Mouse (Mus musculus) midbrain, embryonic 15.5 days (tissue): ENCODE measurements at regions not wholly inside any gene's neighbourhood (a gene's known extent, or its start where the extent isn't known, plus 50 kb on each side); places are given as distances from the start of the nearest gene placed in this dataset.

Source experiments
- ATAC-seq: fragments of 200-750 bp; cut with Nextera tagmentation; replicated peaks from 2 replicates; pipeline ENCODE4 v1.8.0; 2017; ENCODE audit warnings: moderate TSS enrichment
- H3K27ac ChIP-seq: fragments of 300-500 bp; sonication (generic); 2 replicates; pipeline ENCODE4 v1.5.1; 2015; ENCODE audit warnings: mild to moderate bottlenecking, inconsistent platforms
- H3K27me3 ChIP-seq: fragments of 300-500 bp; sonication (generic); replicated peaks from 2 replicates; pipeline ENCODE4 v1.6.1; 2015; ENCODE audit warnings: inconsistent platforms
- H3K36me3 ChIP-seq: fragments of 300-500 bp; sonication (generic); replicated peaks from 2 replicates; pipeline ENCODE4 v1.6.1; 2015; ENCODE audit warnings: inconsistent platforms
- H3K4me1 ChIP-seq: fragments of 300-500 bp; sonication (generic); 2 replicates; pipeline ENCODE4 v1.6.1; 2015; ENCODE audit warnings: inconsistent platforms
- H3K4me2 ChIP-seq: fragments of 300-500 bp; sonication (generic); 2 replicates; pipeline ENCODE4 v1.6.1; 2015; ENCODE audit warnings: inconsistent platforms, mild to moderate bottlenecking, moderate library complexity
- H3K4me3 ChIP-seq: fragments of 300-500 bp; sonication (generic); 2 replicates; pipeline ENCODE4 v1.5.1; 2015; ENCODE audit warnings: mild to moderate bottlenecking, inconsistent platforms
- H3K9ac ChIP-seq: fragments of 300-500 bp; sonication (generic); 2 replicates; pipeline ENCODE4 v1.6.1; 2015; ENCODE audit warnings: mild to moderate bottlenecking, inconsistent platforms
- H3K9me3 ChIP-seq: fragments of 300-500 bp; sonication (generic); 2 replicates; pipeline ENCODE4 v1.6.1; 2016; ENCODE audit warnings: inconsistent platforms
- WGBS: fragments of 180-500 bp; shearing (Covaris S2); methylation state at CpG from one replicate; pipeline ENCODE4 v1.1.7; 2015; ENCODE audit warnings: mixed read lengths; 5-methylcytosine and 5-hydroxymethylcytosine counted together

GRCm38 (mm10) chr6:99891790-99892189, 165.6 kb upstream of the Prok2 start:
- H3K4me2 ChIP-seq = no peak overlapping the region
- H3K27ac ChIP-seq = no peak overlapping the region
- ATAC-seq = no peak
- no peak overlapping the region for H3K4me3 ChIP-seq
- H3K4me1 ChIP-seq = peaks cover 7% of the 10 kb centered on the region; the same call in 1 of the 2 replicates
- H3K36me3 ChIP-seq = no peaks in the 10 kb centered on the region
- WGBS = 64% methylated on average over 2 of the region's 2 CpGs
- no peak overlapping the region for H3K9ac ChIP-seq
- H3K27me3 ChIP-seq = 0 out of 2 replicates have a peak, but pooled peaks cover 3% of the 10 kb centered on the region
- no peaks in the 10 kb centered on the region for H3K9me3 ChIP-seq

- H3K4me2 ChIP-seq = no peak overlapping the region
- ATAC-seq = no peak
- H3K9ac ChIP-seq = no peak overlapping the region
- WGBS = 83% methylated on average over 5 of the region's 5 CpGs
- no peaks in the 10 kb centered on the region for H3K9me3 ChIP-seq
- H3K4me3 ChIP-seq = no peak overlapping the region
- peaks cover 7% of the 10 kb centered on the region; the same call in 1 of the 2 replicates for H3K4me1 ChIP-seq
- H3K36me3 ChIP-seq = no peaks in the 10 kb centered on the region
- H3K27ac ChIP-seq = no peak overlapping the region
- H3K27me3 ChIP-seq = 0 out of 2 replicates have a peak, but pooled peaks cover 5% of the 10 kb centered on the region
These were observed 164.6 kb upstream of the Prok2 start for GRCm38 (mm10) chr6:99890805-99891204.

- peak; percentile 54 for ATAC-seq
- H3K36me3 ChIP-seq = no peaks in the 10 kb centered on the region
- H3K27ac ChIP-seq = peak overlapping the region; percentile 39; the same call in 1 of the 2 replicates
- no peak overlapping the region for H3K4me3 ChIP-seq
- 0 out of 2 replicates have a peak overlapping the region, but pooled peaks have one; percentile 19 for H3K9ac ChIP-seq
- 0 out of 2 replicates have a peak, but pooled peaks cover 3% of the 10 kb centered on the region for H3K27me3 ChIP-seq
- H3K4me1 ChIP-seq = peaks cover 15% of the 10 kb centered on the region
- 17% methylated on average over 9 of the region's 9 CpGs for WGBS
- no peaks in the 10 kb centered on the region for H3K9me3 ChIP-seq
- H3K4me2 ChIP-seq = no peak overlapping the region
These were observed 162.9 kb upstream of the Prok2 start for GRCm38 (mm10) chr6:99889055-99889454.

GRCm38 (mm10) chr6:99887904-99888303, 161.7 kb upstream of the Prok2 start:
- Histone ChIP-seq H3K9ac (no peak overlapping the region), H3K4me2 (no peak overlapping the region), H3K9me3 (no peaks in the 10 kb centered on the region), H3K4me1 (peaks cover 19% of the 10 kb centered on the region), H3K27ac (no peak overlapping the region), H3K4me3 (no peak overlapping the region), H3K36me3 (no peaks in the 10 kb centered on the region), H3K27me3 (0 out of 2 replicates have a peak, but pooled peaks cover 3% of the 10 kb centered on the region)
- WGBS = 70% methylated on average over 8 of the region's 8 CpGs
- no peak for ATAC-seq

- no peak overlapping the region for H3K4me3 ChIP-seq
- H3K36me3 ChIP-seq = no peaks in the 10 kb centered on the region
- no peak overlapping the region for H3K4me2 ChIP-seq
- no peak overlapping the region for H3K9ac ChIP-seq
- peaks cover 3% of the 10 kb centered on the region; the same call in 1 of the 2 replicates for H3K27me3 ChIP-seq
- WGBS = 3% methylated on average over 7 of the region's 7 CpGs
- H3K9me3 ChIP-seq = no peaks in the 10 kb centered on the region
- no peak overlapping the region for H3K27ac ChIP-seq
- peaks cover 19% of the 10 kb centered on the region for H3K4me1 ChIP-seq
- ATAC-seq = no peak
These were observed 158.6 kb upstream of the Prok2 start for GRCm38 (mm10) chr6:99884755-99885154.

GRCm38 (mm10) chr6:99884054-99884453, 157.9 kb upstream of the Prok2 start:
- ATAC-seq = no peak
- WGBS = 69% methylated on average over 3 of the region's 3 CpGs
- H3K9ac ChIP-seq = no peak overlapping the region

GRCm38 (mm10) chr6:99881606-99882005, 155.4 kb upstream of the Prok2 start:
- H3K4me2 ChIP-seq = no peak overlapping the region
- peaks cover 12% of the 10 kb centered on the region for H3K4me1 ChIP-seq
- no peaks in the 10 kb centered on the region for H3K36me3 ChIP-seq
- no peak overlapping the region for H3K4me3 ChIP-seq
- H3K9me3 ChIP-seq = no peaks in the 10 kb centered on the region
- 28% methylated on average over 4 of the region's 4 CpGs for WGBS
- ATAC-seq = no peak
- H3K27me3 ChIP-seq = peaks cover 3% of the 10 kb centered on the region
- no peak overlapping the region for H3K27ac ChIP-seq
- no peak overlapping the region for H3K9ac ChIP-seq

More at GRCm38 (mm10) chr6:99884054-99884453, 157.9 kb upstream of the Prok2 start:
- H3K36me3 ChIP-seq = no peaks in the 10 kb centered on the region
- no peak overlapping the region for H3K4me3 ChIP-seq
- no peak overlapping the region for H3K27ac ChIP-seq
- H3K4me1 ChIP-seq = peaks cover 17% of the 10 kb centered on the region
- H3K4me2 ChIP-seq = no peak overlapping the region
- H3K9me3 ChIP-seq = no peaks in the 10 kb centered on the region
- H3K27me3 ChIP-seq = peaks cover 6% of the 10 kb centered on the region

- Histone ChIP-seq H3K36me3 (no peaks in the 10 kb centered on the region), H3K4me3 (no peak overlapping the region), H3K27ac (no peak overlapping the region), H3K4me2 (no peak overlapping the region), H3K4me1 (no peaks in the 10 kb centered on the region), H3K9me3 (no peaks in the 10 kb centered on the region), H3K9ac (no peak overlapping the region), H3K27me3 (peaks cover 3% of the 10 kb centered on the region; the same call in 1 of the 2 replicates)
- 90% methylated on average over 4 of the region's 4 CpGs for WGBS
- no peak for ATAC-seq
These were observed 148.7 kb upstream of the Prok2 start for GRCm38 (mm10) chr6:99874852-99875251.

- no peaks in the 10 kb centered on the region for H3K9me3 ChIP-seq
- no peak overlapping the region for H3K4me2 ChIP-seq
- H3K4me3 ChIP-seq = no peak overlapping the region
- H3K4me1 ChIP-seq = no peaks in the 10 kb centered on the region
- no peak overlapping the region for H3K27ac ChIP-seq
- H3K27me3 ChIP-seq = no peaks in the 10 kb centered on the region
- no peak for ATAC-seq
- no peak overlapping the region for H3K9ac ChIP-seq
- WGBS = 78% methylated on average over 4 of the region's 4 CpGs
- no peaks in the 10 kb centered on the region for H3K36me3 ChIP-seq
These were observed 147.8 kb upstream of the Prok2 start for GRCm38 (mm10) chr6:99874029-99874428.

- 67% methylated on average over 9 of the region's 9 CpGs for WGBS
- no peaks in the 10 kb centered on the region for H3K9me3 ChIP-seq
- no peak overlapping the region for H3K4me3 ChIP-seq
- H3K4me2 ChIP-seq = no peak overlapping the region
- ATAC-seq = no peak
- H3K27me3 ChIP-seq = no peaks in the 10 kb centered on the region
- H3K9ac ChIP-seq = no peak overlapping the region
- peaks cover 28% of the 10 kb centered on the region for H3K4me1 ChIP-seq
- no peaks in the 10 kb centered on the region for H3K36me3 ChIP-seq
- H3K27ac ChIP-seq = no peak overlapping the region
These were observed 139.9 kb upstream of the Prok2 start for GRCm38 (mm10) chr6:99866061-99866460.

- peak; percentile 83 for ATAC-seq
- H3K36me3 ChIP-seq = no peaks in the 10 kb centered on the region
- no peaks in the 10 kb centered on the region for H3K9me3 ChIP-seq
- no peak overlapping the region for H3K27ac ChIP-seq
- H3K9ac ChIP-seq = no peak overlapping the region
- no peak overlapping the region for H3K4me2 ChIP-seq
- WGBS = 38% methylated on average over 3 of the region's 3 CpGs
- H3K4me1 ChIP-seq = peaks cover 28% of the 10 kb centered on the region
- H3K27me3 ChIP-seq = no peaks in the 10 kb centered on the region
- H3K4me3 ChIP-seq = no peak overlapping the region
These were observed 138.8 kb upstream of the Prok2 start for GRCm38 (mm10) chr6:99864949-99865348.

GRCm38 (mm10) chr6:99863418-99863817, 137.2 kb upstream of the Prok2 start:
- WGBS = 34% methylated on average over 9 of the region's 9 CpGs
- ATAC-seq = no peak
- H3K27me3 ChIP-seq = no peaks in the 10 kb centered on the region

GRCm38 (mm10) chr6:99857411-99857810, 131.2 kb upstream of the Prok2 start:
- H3K4me3 ChIP-seq = no peak overlapping the region
- ATAC-seq = no peak
- no peaks in the 10 kb centered on the region for H3K27me3 ChIP-seq
- H3K36me3 ChIP-seq = no peaks in the 10 kb centered on the region
- H3K27ac ChIP-seq = no peak overlapping the region
- H3K4me2 ChIP-seq = no peak overlapping the region
- no peaks in the 10 kb centered on the region for H3K4me1 ChIP-seq
- H3K9ac ChIP-seq = no peak overlapping the region
- H3K9me3 ChIP-seq = no peaks in the 10 kb centered on the region
- WGBS = 82% methylated on average over 6 of the region's 6 CpGs

More at GRCm38 (mm10) chr6:99863418-99863817, 137.2 kb upstream of the Prok2 start:
- Histone ChIP-seq H3K4me2 (no peak overlapping the region), H3K36me3 (no peaks in the 10 kb centered on the region), H3K4me1 (peaks cover 28% of the 10 kb centered on the region), H3K9ac (no peak overlapping the region), H3K4me3 (no peak overlapping the region), H3K9me3 (no peaks in the 10 kb centered on the region), H3K27ac (no peak overlapping the region)
